Mouse (Mus musculus) megakaryocyte, embryonic 14.5 days (primary cell): Measurements from ENCODE around the gene Frrs1. TPM values are rescaled to one million over a fixed set of nuclear protein-coding genes. Genes with fewer than 3 reads are reported as not detected.

Experiments used
- H3K27me3 ChIP-seq: replicated peaks from 2 replicates; pipeline ENCODE3; 2012; ENCODE audit warnings: inconsistent platforms
- H3K36me3 ChIP-seq: replicated peaks from 2 replicates; pipeline ENCODE3; 2012; ENCODE audit warnings: low read length, inconsistent platforms, mixed read lengths
- H3K4me1 ChIP-seq: 2 replicates; pipeline ENCODE4 v1.6.1; 2012; ENCODE audit warnings: inconsistent platforms
- H3K4me3 ChIP-seq: replicated peaks from 2 replicates; pipeline ENCODE3; 2012; ENCODE audit warnings: moderate library complexity, mild to moderate bottlenecking, inconsistent platforms
- H3K9me3 ChIP-seq: 2 replicates; pipeline ENCODE4 v1.6.1; 2012; ENCODE audit warnings: inconsistent platforms
- FLI1 ChIP-seq: IDR thresholded peaks from 2 replicates; pipeline ENCODE4 v1.6.1; 2012; ENCODE audit warnings: low read length, inconsistent platforms, mixed read lengths
- GATA1 ChIP-seq: IDR thresholded peaks from 3 replicates; pipeline ENCODE4 v1.6.1; 2012; ENCODE audit warnings: mixed read lengths, low read length, inconsistent platforms, borderline replicate concordance
- polyA plus RNA-seq: library from polyadenylated mRNA; stranded (reverse); fragments of >175 nt; gene quantifications from 2 replicates; pipeline ENCODE4 v1.2.3, GENCODE M21; 2012; ENCODE audit warnings: low replicate concordance; ENCODE audit not compliant: insufficient read depth

Gene Frrs1
- polyA plus RNA-seq, 1 experiment = 13.7 TPM

DNA sequence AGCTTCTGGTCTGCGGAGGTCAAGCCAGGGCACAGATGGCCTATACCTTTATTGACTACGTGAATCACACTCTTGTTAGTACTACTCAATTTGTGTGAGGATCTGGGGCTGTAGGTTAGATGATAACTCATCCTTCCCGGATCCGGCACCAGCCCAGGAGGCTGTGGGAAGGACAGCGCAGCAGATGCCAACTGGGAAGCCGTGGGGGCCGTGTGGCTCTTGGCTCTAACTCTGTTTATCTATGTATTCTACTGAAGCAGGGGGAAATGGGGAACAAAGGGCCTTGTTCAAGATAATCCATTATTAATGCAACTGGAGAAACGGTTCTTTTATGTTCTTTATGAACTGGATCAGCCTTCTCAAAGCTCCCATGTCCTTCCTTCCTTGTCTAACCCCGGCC, 47.3 kb downstream of the Frrs1 start:
- Histone ChIP-seq H3K9me3 (no peaks in the 10 kb centered on the region), H3K4me3 (no peak overlapping the region), H3K4me1 (no peaks in the 10 kb centered on the region), H3K36me3 (peaks cover 70% of the 10 kb centered on the region), H3K27me3 (no peaks in the 10 kb centered on the region)
- TF ChIP-seq FLI1 (no peak), GATA1 (no peak)

DNA sequence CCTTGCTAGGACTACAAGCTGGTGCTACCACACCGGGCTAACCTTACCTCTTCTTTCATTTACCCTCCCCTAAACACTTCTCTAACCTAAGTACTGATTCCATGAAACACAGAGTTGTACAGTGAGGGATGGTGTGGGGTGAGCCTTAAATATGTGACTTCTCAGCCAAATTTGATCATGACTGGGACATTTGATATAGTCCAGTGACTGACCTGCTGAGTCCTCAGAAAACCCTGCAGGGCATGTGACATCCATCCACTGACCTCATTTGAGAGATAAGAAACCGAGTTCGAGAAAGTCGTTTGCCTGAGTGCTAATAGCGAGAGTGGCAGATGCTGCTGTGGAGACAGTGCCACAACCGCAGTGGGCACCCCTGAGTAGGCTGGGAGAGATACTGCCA, 55.1 kb downstream of the Frrs1 start:
- no peaks in the 10 kb centered on the region for H3K9me3 ChIP-seq
- H3K27me3 ChIP-seq = no peaks in the 10 kb centered on the region
- H3K4me1 ChIP-seq = peaks cover 7% of the 10 kb centered on the region; the same call in 1 of the 2 replicates
- H3K36me3 ChIP-seq = no peaks in the 10 kb centered on the region
- TF ChIP-seq GATA1 = no peak
- no peak for TF ChIP-seq FLI1
- H3K4me3 ChIP-seq = no peak overlapping the region

DNA sequence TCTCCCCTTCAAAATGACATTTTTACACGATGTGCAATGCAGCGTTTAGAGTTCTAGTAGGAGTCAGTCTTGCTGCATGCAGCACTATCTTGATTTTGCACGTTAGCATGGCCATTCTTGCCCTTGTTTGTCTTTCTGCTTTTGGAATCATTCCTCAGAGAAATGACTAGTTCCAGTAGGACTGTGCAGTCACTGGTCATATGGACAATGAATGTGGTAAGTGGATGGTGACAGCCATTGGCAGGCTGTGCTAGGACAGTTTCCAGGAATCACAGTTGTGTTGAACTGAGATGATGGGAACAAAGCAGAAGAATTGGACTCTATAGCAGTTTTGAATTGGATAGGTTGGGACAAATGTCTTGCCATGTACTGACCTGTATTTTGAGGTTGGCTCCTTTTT, 55.7 kb downstream of the Frrs1 start:
- H3K27me3 ChIP-seq = peaks cover 3% of the 10 kb centered on the region
- H3K4me3 ChIP-seq = no peak overlapping the region
- H3K36me3 ChIP-seq = no peaks in the 10 kb centered on the region
- peaks cover 7% of the 10 kb centered on the region; the same call in 1 of the 2 replicates for H3K4me1 ChIP-seq
- H3K9me3 ChIP-seq = no peaks in the 10 kb centered on the region
- no peak for TF ChIP-seq FLI1
- no peak for TF ChIP-seq GATA1

DNA sequence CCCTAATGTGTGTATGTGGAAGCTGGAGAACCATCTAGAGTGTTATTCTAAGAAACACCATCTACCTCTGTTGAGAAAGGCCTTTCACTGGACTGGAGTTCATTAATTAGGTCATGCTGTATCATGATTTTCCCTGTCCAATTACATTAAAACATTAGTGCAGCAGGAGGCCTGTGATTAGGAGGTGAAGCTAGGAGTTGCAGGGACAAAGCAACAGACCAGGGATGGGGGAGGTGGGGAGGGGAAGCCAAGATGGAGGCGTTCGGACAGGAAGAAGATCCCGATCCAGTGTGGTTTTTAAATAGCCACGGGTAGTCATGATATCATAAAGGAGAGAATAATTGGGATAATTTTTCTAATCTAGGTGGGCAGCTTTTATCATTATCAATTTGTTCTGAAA, 57.8 kb downstream of the Frrs1 start:
- TF ChIP-seq GATA1 (no peak), FLI1 (no peak)
- Histone ChIP-seq H3K4me1 (peaks cover 7% of the 10 kb centered on the region; the same call in 1 of the 2 replicates), H3K27me3 (peaks cover 6% of the 10 kb centered on the region)

DNA sequence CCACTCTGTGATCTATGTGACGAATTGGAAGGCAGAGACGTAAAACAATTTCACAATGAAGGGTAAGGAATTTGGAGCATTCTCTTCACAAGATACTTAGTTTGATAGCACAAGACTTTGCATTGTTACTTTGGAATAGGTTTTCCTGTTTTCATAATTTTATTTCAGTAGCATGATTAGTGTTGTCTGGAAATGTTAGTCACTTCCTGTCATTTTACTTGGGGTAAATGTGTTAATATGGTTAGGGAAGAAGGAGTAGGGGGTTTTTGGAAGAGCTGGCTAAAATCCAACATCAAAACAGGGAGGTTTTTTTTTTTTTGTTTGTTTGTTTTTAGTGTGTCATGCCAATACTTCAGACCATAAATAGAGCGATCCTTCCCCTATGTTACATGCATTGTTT, 62.3 kb downstream of the Frrs1 start:
- TF ChIP-seq FLI1 (no peak), GATA1 (no peak)
- Histone ChIP-seq H3K27me3 (peaks cover 6% of the 10 kb centered on the region), H3K4me3 (no peak overlapping the region), H3K36me3 (no peaks in the 10 kb centered on the region), H3K4me1 (no peaks in the 10 kb centered on the region), H3K9me3 (no peaks in the 10 kb centered on the region)

More for the DNA sequence above, 57.8 kb downstream of the Frrs1 start:
- no peaks in the 10 kb centered on the region for H3K36me3 ChIP-seq
- no peak overlapping the region for H3K4me3 ChIP-seq
- no peaks in the 10 kb centered on the region for H3K9me3 ChIP-seq

DNA sequence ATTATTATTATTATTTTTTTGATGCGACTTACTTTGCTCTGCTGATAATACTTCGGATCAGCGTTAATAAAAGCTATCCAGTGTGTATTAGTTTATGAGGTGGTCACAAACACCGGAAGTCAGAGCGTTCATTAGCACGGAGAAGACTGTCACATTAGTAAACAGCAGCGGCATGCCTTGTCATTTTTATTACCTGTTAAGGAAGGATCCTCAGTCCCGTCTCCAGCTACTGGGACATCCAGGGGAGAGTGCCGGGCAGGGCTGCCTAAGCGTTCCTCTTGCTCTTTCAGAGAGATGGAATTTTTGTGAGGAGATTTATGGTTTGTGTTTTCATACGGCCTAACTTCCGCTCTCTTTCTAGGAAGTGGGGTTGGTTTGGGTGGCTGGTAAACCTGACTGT, 63.8 kb downstream of the Frrs1 start:
- Histone ChIP-seq H3K36me3 (no peaks in the 10 kb centered on the region), H3K4me1 (no peaks in the 10 kb centered on the region), H3K4me3 (no peak overlapping the region), H3K27me3 (peaks cover 6% of the 10 kb centered on the region), H3K9me3 (no peaks in the 10 kb centered on the region)
- TF ChIP-seq FLI1 (no peak), GATA1 (no peak)

DNA sequence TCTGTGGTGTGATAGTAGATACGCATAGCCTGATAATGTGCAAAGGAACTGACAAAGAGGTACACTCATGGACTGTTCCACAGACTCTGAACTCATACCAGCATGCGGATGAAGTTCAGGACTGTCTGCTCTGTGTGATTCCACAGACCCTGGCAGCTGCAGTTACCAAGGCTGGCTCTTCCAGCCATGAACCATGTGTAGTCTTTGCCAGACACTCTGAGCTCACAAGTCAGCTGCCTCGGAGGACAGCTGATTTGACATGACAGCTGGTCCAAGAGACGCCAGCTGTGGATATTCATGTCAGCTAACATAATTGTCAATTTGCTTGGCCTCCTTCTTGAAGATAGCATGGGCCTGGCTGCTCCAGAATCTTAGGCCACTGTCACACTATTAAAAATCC, 69.7 kb downstream of the Frrs1 start:
- TF ChIP-seq GATA1 (no peak), FLI1 (no peak)
- H3K9me3 ChIP-seq = no peaks in the 10 kb centered on the region
- peaks cover 1% of the 10 kb centered on the region for H3K27me3 ChIP-seq
- H3K4me1 ChIP-seq = no peaks in the 10 kb centered on the region
- H3K4me3 ChIP-seq = no peak overlapping the region
- H3K36me3 ChIP-seq = no peaks in the 10 kb centered on the region

DNA sequence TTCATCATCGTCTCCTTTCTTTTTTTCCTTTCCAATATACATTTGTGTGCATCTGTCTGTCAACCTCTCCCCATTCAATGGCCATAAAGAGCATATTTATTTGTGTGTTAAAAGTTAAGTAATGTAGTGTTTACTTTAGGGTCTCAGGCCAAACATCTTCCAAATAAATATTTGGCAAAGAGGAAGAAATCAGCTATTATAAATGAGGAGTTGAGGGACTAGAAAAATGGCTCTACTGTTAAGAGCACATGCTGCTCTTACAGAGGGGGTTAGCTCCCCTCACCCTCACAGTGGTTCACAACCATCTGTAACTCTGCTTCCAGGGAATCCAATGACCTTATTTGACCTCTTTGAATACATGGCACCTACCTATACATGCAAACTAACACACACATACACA, 73.9 kb downstream of the Frrs1 start:
- H3K36me3 ChIP-seq = no peaks in the 10 kb centered on the region
- peaks cover 1% of the 10 kb centered on the region for H3K9me3 ChIP-seq
- no peaks in the 10 kb centered on the region for H3K4me1 ChIP-seq
- H3K27me3 ChIP-seq = peaks cover 1% of the 10 kb centered on the region
- H3K4me3 ChIP-seq = no peak overlapping the region
- TF ChIP-seq GATA1 (no peak), FLI1 (no peak)

DNA sequence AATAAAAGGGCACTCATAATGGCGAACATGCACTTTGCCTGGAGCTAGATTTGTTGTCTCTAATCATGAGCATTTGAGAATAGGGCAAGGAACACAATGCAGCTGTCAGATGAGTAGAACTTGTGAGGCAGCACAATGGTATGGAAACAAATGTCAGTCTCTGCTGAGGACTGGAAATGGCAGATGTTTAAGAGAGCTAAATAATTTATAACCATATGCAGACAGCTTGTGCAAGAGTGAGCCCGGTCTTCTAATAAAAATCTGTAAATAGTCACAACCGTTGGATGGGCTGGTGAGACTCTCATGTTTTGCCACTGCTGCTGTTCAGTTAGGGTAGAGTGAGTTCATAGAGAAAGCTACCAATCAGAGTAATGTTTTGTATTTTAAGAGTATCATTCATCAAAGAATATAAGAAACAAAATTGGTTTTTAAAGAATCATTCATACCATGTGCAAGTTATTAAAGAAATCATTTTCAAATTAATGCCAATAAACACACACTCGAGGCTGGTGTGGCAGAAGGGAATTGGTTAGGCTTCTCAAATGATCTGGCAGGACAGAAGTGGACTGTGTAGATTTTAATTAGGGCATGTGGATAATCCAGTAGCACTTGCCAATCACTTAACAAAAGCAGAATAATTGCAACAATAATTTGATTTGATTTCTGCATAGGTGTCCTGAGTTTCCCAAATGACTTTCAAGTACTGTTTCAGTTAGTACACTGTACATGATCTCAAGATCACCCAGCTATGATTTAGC, 77.8 kb downstream of the Frrs1 start:
- H3K27me3 ChIP-seq = no peaks in the 10 kb centered on the region
- no peak overlapping the region for H3K4me3 ChIP-seq
- no peaks in the 10 kb centered on the region for H3K36me3 ChIP-seq
- no peak for TF ChIP-seq FLI1
- peaks cover 6% of the 10 kb centered on the region for H3K9me3 ChIP-seq
- no peaks in the 10 kb centered on the region for H3K4me1 ChIP-seq

DNA sequence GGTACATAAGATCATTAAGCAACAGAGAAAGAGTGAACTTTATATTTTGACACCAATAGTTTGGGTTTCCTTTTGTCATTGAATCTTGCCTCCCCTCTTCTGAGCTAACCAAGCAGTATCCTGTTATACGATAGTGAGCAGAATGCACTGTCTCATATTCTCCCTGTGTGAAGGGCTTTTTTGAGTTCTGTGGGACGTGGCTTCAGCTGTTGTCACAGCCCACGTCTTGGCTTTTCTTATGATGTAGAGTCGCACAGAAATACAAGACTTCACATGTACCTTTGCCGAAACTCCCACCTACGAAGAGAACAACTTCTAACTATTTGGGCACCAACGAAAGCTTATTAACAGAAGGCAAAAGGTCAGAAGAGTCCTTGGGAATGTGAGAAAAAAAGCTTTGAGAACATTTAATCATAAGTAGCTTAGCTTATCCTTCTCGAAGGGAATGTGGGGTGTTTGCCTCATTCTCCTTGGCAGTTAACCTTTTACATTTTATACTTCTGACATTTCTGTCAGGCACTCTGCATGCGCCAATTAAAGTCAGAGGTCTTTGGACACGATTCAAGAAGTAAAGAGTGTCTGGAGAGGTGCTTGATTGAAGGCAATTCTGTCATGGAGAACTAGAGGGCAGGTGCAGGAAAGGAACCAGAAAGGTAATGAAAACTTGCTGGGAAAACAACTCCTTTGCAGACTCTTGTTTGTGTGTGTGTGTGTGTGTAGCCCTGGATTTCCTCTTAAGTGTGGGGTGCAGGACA, 81.7 kb downstream of the Frrs1 start:
- Histone ChIP-seq H3K36me3 (no peaks in the 10 kb centered on the region), H3K4me3 (no peak overlapping the region), H3K27me3 (no peaks in the 10 kb centered on the region), H3K9me3 (peaks cover 6% of the 10 kb centered on the region), H3K4me1 (no peaks in the 10 kb centered on the region)
- TF ChIP-seq GATA1 (no peak), FLI1 (no peak)
